Mouse (Mus musculus) neural tube, embryonic 12.5 days (tissue): ENCODE data around the gene Fbxw4. TPM values are rescaled to one million over a fixed set of nuclear protein-coding genes. Genes with fewer than 3 reads are reported as not detected.
A peak's percentile ranks its signal among the peaks of the same experiment; 100 is the strongest.

Experiments used
- ATAC-seq: fragments of 200-750 bp; cut with Nextera tagmentation; 2 replicates; pipeline ENCODE4 v1.8.0; 2017; ENCODE audit warnings: low read depth, mild to moderate bottlenecking, moderate TSS enrichment, moderate library complexity; ENCODE audit not compliant: low FRiP score
- H3K27ac ChIP-seq: fragments of 300-500 bp; sonication (generic); 2 replicates; pipeline ENCODE4 v1.5.1; 2016
- H3K27me3 ChIP-seq: fragments of 300-500 bp; sonication (generic); replicated peaks from 2 replicates; pipeline ENCODE4 v1.6.1; 2016; ENCODE audit warnings: mild to moderate bottlenecking
- H3K36me3 ChIP-seq: fragments of 300-500 bp; sonication (generic); 2 replicates; pipeline ENCODE4 v1.6.1; 2016; ENCODE audit warnings: mild to moderate bottlenecking
- H3K4me1 ChIP-seq: fragments of 300-500 bp; sonication (generic); 2 replicates; pipeline ENCODE4 v1.6.1; 2016
- H3K4me2 ChIP-seq: fragments of 300-500 bp; sonication (generic); replicated peaks from 2 replicates; pipeline ENCODE4 v1.6.1; 2016; ENCODE audit warnings: mild to moderate bottlenecking
- H3K4me3 ChIP-seq: fragments of 300-500 bp; sonication (generic); 2 replicates; pipeline ENCODE4 v1.5.1; 2016
- H3K9ac ChIP-seq: fragments of 300-500 bp; sonication (generic); 2 replicates; pipeline ENCODE4 v1.6.1; 2016; ENCODE audit warnings: mild to moderate bottlenecking
- H3K9me3 ChIP-seq: fragments of 300-500 bp; sonication (generic); 2 replicates; pipeline ENCODE4 v1.6.1; 2016; ENCODE audit warnings: mild to moderate bottlenecking
- WGBS: fragments of 180-500 bp; shearing (Covaris S2); methylation state at CpG from one replicate; pipeline ENCODE4 v1.1.7; 2016; 5-methylcytosine and 5-hydroxymethylcytosine counted together
- polyA plus RNA-seq: library from polyadenylated mRNA; unstranded; fragments of >200 nt; fragmentation: Nextera tagmentation; extraction: Ambion mirVana; gene quantifications from 2 replicates; pipeline ENCODE4 v1.2.1, GENCODE M21; 2016

The Fbxw4 gene
- polyA plus RNA-seq: 5.4 and 5.9 TPM in 2 replicates

DNA sequence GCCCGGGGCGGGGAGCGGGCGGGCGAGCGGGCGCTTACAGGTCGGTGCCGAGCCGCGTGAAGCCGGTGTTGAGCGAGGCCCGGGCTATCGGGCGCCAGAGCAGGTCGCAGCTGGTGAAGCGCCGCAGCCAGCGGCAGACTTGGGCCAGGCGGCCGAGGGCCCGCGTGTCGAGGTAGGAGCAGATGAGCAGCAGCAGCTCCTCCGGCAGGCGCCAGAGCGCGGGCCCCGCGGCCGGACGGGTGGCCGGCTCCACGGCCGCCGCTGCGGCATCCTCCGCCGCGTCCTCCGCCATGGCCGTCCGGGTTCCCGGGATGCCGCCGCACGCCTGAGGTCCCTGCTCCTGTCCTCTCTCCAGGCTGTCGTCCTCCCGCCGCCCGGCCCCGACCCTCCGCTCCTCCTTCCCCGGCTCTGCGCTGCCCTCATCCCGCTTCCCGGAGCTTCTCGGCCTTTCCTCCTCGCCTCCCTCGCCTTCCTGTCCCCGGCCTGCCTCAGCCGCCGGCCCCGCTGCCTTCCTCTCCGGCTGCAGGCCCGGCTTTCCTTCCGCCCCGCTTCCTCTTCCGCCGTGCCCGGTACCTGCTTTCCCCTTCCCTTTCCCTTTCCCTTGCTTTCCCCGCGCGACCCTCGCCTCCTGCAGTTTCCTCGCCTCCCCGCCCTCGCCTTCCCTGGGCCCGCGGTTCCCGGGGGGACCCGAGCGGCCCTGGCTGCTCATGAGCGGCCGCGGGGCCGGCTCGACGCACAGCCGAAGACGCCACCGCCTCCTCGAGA, at the start of gene Fbxw4:
Fbxw4 (minus strand) TSS at position 575 of the 765 bp plus-strand sequence.
- Histone ChIP-seq H3K27me3 (no peaks in the 10 kb centered on the region), H3K27ac (peak within 1 kb of the TSS; percentile 90), H3K9me3 (no peaks in the 10 kb centered on the region), H3K4me2 (peak within 1 kb of the TSS; percentile 84), H3K36me3 (no peaks in the 10 kb centered on the region), H3K9ac (peak within 1 kb of the TSS; percentile 96), H3K4me1 (peaks cover 19% of the 10 kb centered on the region), H3K4me3 (peak within 1 kb of the TSS; percentile 75)
- WGBS: under 1% methylated on average over 93 of the region's 94 CpGs
- peak; percentile 88 for ATAC-seq

DNA sequence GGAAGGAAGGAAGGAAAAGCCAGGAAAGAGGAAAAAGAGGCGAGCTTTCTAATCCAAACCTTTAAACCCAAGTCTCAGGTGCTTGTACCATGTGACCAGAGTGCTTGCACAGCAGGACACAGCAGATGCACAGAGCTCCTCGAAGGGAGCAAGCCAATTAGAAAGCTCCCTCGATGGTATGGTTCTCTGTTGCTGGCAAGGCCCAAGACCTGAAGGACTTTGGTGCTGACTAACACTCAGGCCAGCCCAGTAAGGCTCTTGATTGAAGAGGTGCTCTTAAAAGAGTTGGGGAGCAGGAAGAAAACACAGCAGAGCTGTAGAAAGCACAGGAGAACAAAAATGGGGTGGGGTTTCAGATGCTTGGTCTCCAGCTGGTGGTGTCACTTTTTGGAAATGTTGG, 48.6 kb upstream of the Fbxw4 start:
- Histone ChIP-seq H3K27me3 (no peaks in the 10 kb centered on the region), H3K36me3 (no peaks in the 10 kb centered on the region)
- no peak for ATAC-seq

DNA sequence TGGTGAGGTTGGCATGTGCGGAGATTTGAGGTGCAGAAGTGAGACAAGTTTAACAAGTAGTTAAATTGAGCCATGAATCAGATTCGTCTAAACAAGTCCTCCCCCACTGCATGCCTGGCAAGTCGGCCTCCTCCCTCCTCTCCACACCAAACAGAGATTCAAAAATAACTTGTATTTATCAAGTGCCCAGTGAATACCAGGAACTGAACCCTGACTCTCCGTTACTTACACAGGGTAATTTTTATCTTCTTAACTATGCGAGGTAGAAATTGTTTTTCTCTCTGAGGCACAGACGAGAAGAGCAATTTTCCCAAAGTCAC, 36.1 kb upstream of the Fbxw4 start:
- H3K27ac ChIP-seq: no peak overlapping the region
- H3K9ac ChIP-seq: no peak overlapping the region
- 0 out of 2 replicates have a peak, but pooled peaks cover 2% of the 10 kb centered on the region for H3K27me3 ChIP-seq
- H3K36me3 ChIP-seq: no peaks in the 10 kb centered on the region
- no peak for ATAC-seq
- 63% methylated on average over 6 of the region's 6 CpGs for WGBS
- no peaks in the 10 kb centered on the region for H3K4me1 ChIP-seq
- H3K4me2 ChIP-seq: no peak overlapping the region
- no peaks in the 10 kb centered on the region for H3K9me3 ChIP-seq
- no peak overlapping the region for H3K4me3 ChIP-seq

More for the DNA sequence above, 48.6 kb upstream of the Fbxw4 start:
- Histone ChIP-seq H3K27ac (no peak overlapping the region), H3K4me3 (no peak overlapping the region), H3K9me3 (no peaks in the 10 kb centered on the region), H3K4me1 (no peaks in the 10 kb centered on the region), H3K4me2 (no peak overlapping the region), H3K9ac (no peak overlapping the region)
- 69% methylated on average over 3 of the region's 3 CpGs for WGBS

DNA sequence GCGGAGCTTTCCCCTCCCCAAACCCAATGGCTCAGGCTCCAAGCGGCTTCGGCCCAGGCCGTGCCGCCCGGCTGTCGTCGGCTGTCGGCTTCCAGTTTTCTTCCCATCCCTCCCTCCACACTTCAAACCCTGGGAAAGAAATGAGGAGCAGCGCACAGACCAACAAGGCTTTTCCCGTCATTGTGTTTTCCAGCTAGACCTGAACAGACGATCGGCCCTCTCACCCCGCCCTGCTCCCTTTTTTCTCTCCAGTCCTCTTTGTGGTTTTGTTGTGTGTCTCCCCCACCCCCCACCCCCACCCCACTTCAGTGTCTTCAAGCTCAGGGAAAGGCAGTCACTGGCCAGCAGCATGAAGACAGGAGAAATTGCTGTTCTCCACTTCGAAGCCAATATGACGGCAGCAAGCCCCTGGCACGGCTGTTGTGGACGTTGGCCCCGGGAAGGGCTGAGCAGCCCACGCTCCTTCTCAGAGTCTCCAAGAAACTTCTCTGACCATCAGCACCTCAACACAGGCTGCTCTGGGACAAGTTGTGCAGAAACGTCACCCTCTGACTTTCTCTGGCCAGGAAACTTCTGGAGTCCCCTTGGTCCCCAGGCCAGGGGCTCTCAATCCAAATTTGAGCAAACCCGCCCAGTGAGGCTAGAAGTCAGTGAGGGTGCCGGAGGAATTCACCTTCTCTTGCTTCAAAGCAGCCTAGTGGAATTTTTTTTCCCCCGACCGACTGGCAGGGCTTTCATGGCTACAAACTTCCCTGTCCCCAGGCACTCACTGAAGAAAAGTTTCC, 35.6 kb upstream of the Fbxw4 start:
- no peaks in the 10 kb centered on the region for H3K4me1 ChIP-seq
- no peaks in the 10 kb centered on the region for H3K36me3 ChIP-seq
- no peak overlapping the region for H3K27ac ChIP-seq
- 0 out of 2 replicates have a peak, but pooled peaks cover 2% of the 10 kb centered on the region for H3K27me3 ChIP-seq
- no peaks in the 10 kb centered on the region for H3K9me3 ChIP-seq
- 41% methylated on average over 25 of the region's 25 CpGs for WGBS
- H3K4me2 ChIP-seq: peak overlapping the region; percentile 18
- H3K4me3 ChIP-seq: no peak overlapping the region
- H3K9ac ChIP-seq: no peak overlapping the region
- no peak for ATAC-seq

DNA sequence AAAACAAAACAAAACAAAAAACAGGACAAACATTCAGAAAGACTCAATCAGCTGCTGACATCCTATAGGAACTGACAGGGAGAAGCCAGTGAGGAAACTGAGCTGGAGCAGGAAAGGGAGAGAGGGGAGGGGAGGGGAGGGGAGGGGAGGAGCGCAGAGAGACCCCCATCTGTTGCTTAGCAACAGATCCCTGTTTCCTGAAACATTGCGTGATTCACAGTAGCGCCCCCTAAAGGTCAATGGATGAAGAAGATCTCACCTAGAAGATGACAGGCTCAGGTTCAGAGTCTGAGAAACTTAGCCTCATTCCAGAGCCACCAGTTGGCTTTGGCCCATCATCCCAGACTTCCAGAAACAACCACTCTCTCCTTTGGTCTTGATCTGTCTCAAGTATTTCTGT, 33.9 kb upstream of the Fbxw4 start:
- H3K36me3 ChIP-seq: no peaks in the 10 kb centered on the region
- no peak overlapping the region for H3K4me3 ChIP-seq
- 0 out of 2 replicates have a peak, but pooled peaks cover 2% of the 10 kb centered on the region for H3K27me3 ChIP-seq
- 34% methylated on average over 3 of the region's 3 CpGs for WGBS
- no peaks in the 10 kb centered on the region for H3K9me3 ChIP-seq
- no peak for ATAC-seq
- H3K4me1 ChIP-seq: no peaks in the 10 kb centered on the region
- H3K4me2 ChIP-seq: no peak overlapping the region
- no peak overlapping the region for H3K9ac ChIP-seq
- no peak overlapping the region for H3K27ac ChIP-seq

DNA sequence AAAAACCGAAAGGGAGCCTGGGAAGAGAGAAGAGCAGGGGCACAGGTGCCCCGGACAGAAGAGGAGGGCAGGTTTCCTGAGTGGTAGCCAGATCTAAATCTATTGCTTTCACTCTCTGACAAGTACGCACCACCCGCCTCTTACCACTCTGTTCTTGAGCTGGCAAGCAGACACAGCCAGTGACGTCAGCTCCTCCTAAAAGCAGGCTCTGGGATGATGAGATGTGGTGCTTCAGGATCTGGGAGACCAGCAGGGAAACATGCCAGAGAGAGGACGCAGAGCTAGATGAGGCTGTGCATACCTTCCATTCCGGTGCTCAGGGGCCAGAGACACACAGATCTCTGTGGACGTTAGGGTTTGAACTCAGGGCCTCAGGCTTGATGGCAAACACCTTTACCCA, 32.1 kb upstream of the Fbxw4 start:
- ATAC-seq: no peak
- Histone ChIP-seq H3K4me3 (no peak overlapping the region), H3K4me2 (no peak overlapping the region), H3K9me3 (no peaks in the 10 kb centered on the region), H3K27ac (no peak overlapping the region), H3K9ac (no peak overlapping the region), H3K36me3 (no peaks in the 10 kb centered on the region), H3K27me3 (0 out of 2 replicates have a peak, but pooled peaks cover 2% of the 10 kb centered on the region), H3K4me1 (no peaks in the 10 kb centered on the region)
- 92% methylated on average over 8 of the region's 8 CpGs for WGBS

DNA sequence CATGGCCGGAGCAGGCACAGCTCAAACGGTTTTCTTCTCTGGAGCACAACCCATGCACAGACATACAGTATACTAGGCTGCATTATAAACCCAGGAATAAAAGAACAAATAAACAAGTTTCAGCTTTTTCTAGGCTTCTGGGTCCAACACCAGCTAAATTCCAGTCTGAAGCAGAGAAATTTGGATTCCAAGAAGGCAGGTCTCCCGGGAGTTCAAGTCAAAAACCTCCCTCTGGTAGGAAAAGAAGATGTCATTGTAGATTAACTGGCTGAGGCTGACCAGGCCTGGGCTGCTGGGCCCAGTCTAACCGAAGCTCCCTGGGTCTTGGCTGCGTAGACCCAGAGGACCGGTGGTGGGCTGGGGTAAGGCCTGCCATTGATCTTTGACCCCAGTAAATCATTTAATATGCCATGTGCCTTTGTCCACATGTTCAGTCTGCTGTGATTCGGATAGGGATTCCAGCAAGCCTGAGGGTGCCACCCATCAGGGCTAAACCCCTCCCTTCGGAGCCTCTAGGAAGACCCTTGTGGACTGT, 31.0 kb upstream of the Fbxw4 start:
- Histone ChIP-seq H3K4me2 (no peak overlapping the region), H3K36me3 (no peaks in the 10 kb centered on the region), H3K27me3 (no peaks in the 10 kb centered on the region), H3K9ac (no peak overlapping the region), H3K4me3 (no peak overlapping the region), H3K9me3 (no peaks in the 10 kb centered on the region), H3K4me1 (no peaks in the 10 kb centered on the region), H3K27ac (no peak overlapping the region)
- no peak for ATAC-seq
- WGBS: 45% methylated on average over 8 of the region's 8 CpGs

DNA sequence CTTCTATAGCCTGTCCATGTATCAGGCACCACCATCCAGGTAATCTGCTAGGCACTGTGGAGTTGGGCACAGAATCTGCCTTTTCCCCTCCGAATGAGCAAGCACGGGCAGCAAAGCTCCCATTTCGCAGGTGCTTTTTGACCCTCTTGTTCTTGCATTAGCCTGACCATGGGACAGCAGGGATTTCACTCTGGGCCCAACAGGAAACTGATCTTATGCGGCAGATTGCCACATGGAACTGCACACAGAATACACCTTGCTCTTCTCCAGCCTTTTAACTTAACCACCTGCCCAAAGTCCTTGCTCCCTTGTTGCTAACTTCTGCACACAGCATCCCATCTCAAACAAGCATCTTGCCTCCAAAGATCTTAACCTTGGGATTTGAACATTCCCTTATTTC, 26.9 kb upstream of the Fbxw4 start:
- Histone ChIP-seq H3K27me3 (no peaks in the 10 kb centered on the region), H3K4me3 (no peak overlapping the region), H3K4me2 (no peak overlapping the region), H3K4me1 (no peaks in the 10 kb centered on the region), H3K27ac (no peak overlapping the region), H3K9me3 (no peaks in the 10 kb centered on the region), H3K9ac (no peak overlapping the region), H3K36me3 (no peaks in the 10 kb centered on the region)
- 79% methylated on average over 4 of the region's 4 CpGs for WGBS
- ATAC-seq: no peak

DNA sequence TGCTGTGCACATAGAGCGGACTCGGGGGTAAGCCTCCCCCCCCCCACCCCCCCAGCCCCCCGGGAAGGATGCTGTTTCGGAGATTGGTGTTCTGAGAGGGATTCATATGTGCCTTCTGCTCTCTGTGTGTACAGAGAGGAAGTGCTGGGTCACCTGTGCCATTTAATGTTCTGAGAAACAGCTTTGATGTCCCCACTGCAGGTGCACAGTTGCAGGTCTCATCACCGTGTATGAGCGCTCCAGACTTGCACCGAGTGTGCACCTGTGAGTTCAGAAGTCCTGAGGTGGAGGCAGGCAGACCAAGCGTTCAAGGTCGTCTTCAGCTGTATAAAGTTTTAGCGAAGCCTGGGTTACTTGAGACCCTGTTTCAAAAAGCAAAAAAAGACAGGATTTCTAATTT, 23.6 kb upstream of the Fbxw4 start:
- ATAC-seq: no peak
- no peaks in the 10 kb centered on the region for H3K27me3 ChIP-seq
- no peak overlapping the region for H3K27ac ChIP-seq
- H3K36me3 ChIP-seq: no peaks in the 10 kb centered on the region
- WGBS: 84% methylated on average over 10 of the region's 10 CpGs
- H3K9me3 ChIP-seq: no peaks in the 10 kb centered on the region
- H3K9ac ChIP-seq: no peak overlapping the region
- H3K4me1 ChIP-seq: no peaks in the 10 kb centered on the region
- no peak overlapping the region for H3K4me3 ChIP-seq
- H3K4me2 ChIP-seq: no peak overlapping the region

DNA sequence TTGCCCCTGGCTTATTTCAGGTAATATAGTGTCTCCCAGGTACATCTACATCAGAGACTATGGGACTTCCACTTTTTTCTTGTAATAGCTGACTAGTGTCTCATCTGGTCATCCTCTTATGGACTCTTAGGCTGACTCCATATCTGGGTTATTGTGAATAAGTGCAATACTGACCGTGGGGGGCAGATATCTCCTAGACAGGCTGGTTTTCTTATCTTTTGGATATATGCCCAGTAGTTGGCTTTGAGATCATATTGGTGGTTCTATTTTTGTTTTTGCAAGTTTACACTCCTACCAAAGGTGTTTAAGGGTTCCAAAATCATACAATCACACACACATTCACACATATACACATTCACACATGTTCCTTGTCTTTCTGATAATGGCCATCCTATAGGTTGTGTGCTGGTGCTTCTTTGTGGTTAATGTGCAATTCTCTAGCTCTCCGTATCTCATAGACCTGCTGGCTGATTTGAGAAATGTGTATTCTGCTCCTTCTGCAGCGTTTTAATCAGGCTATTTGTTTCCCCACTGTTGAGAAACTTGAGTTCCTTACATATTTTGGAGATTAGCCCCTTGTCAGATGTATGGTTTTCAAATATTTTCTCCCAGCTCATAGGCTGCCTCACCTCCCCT, 20.5 kb upstream of the Fbxw4 start:
- H3K27ac ChIP-seq: no peak overlapping the region
- H3K27me3 ChIP-seq: peaks cover 20% of the 10 kb centered on the region
- no peak for ATAC-seq

DNA sequence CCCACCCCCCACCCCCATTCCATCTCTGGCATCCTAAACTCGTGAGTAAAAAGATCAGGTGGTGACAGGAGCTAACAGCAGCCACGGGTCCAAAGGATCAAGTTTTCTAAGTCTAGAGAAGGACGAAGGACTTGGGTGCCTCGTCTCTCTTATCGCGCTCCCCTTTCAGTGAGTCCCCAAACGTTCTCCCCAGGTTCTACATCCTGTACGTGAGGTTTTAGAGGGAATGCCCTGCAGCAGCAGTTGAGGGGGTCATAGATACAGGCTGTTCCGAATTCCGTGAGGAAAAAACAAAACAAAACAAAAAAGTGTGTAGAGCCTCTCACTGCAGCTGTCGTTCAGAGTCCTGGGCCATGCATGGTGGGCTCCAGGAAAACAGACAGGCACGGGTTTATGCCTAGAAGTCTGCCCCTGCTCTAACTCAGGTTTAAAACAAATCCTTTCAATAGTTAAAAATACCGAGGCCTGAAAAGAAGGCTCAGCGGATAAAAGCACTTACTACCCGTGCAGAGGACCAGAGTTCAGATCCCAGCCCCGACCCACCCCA, 16.7 kb upstream of the Fbxw4 start:
- peak overlapping the region; percentile 62 for H3K4me2 ChIP-seq

More for the DNA sequence above, 20.5 kb upstream of the Fbxw4 start:
- 75% methylated on average over 3 of the region's 3 CpGs for WGBS
- Histone ChIP-seq H3K9me3 (no peaks in the 10 kb centered on the region), H3K4me2 (no peak overlapping the region), H3K4me3 (no peak overlapping the region), H3K4me1 (peaks cover 11% of the 10 kb centered on the region; the same call in 1 of the 2 replicates), H3K36me3 (no peaks in the 10 kb centered on the region), H3K9ac (no peak overlapping the region)

More for the DNA sequence above, 16.7 kb upstream of the Fbxw4 start:
- peaks cover 12% of the 10 kb centered on the region; the same call in 1 of the 2 replicates for H3K4me1 ChIP-seq
- no peak overlapping the region for H3K27ac ChIP-seq
- H3K36me3 ChIP-seq: no peaks in the 10 kb centered on the region
- ATAC-seq: no peak
- peaks cover 35% of the 10 kb centered on the region for H3K27me3 ChIP-seq
- peak overlapping the region; percentile 27 for H3K4me3 ChIP-seq
- H3K9ac ChIP-seq: no peak overlapping the region
- no peaks in the 10 kb centered on the region for H3K9me3 ChIP-seq
- 6% methylated on average over 16 of the region's 16 CpGs for WGBS
